Mouse (Mus musculus) stomach, postnatal 0 days (tissue): ENCODE results near the gene Bcl11a.

Experiments
- CTCF ChIP-seq: IDR thresholded peaks from 2 replicates; pipeline ENCODE4 v1.5.1; 2016; ENCODE audit warnings: antibody characterized with exemption, low read depth, mild to moderate bottlenecking, moderate library complexity
- EP300 ChIP-seq: optimal IDR thresholded peaks from 2 replicates; pipeline ENCODE3; 2016; ENCODE audit warnings: antibody characterized with exemption

- TF ChIP-seq CTCF, result no peak
- TF ChIP-seq EP300, result no peak
Observed at GRCm38 (mm10) chr11:24164065-24164464, 86.2 kb downstream of the Bcl11a start.
